8 mouse cellular contexts compared by ENCODE assay signal in genomic region chr11:109610795-109611302, GRCm38 (mm10). TPM values are rescaled to one million over a fixed set of nuclear protein-coding genes. Genes with fewer than 3 reads are reported as not detected.
DNase-seq lines count a peak whose midpoint lies in the region; ATAC-seq and TF ChIP-seq lines count a peak whose summit lies in the region.

No protein-coding gene starts in this region.

- H3K4me3 ChIP-seq in gastrocnemius, adult 2 months: peak overlapping the region; percentile 93
- H3K4me3 ChIP-seq in CH12.LX (replicated peaks in 1 of 3; ENCODE audit: low read depth in 2 of 3, low read length in 2 of 3, poor library complexity in 1 of 3): peak overlapping the region; percentile 62 to 74 (median 63)
- peak overlapping the region; percentile 61 for H3K4me3 ChIP-seq in forebrain, embryonic 12.5 days (replicated peaks)
- peak overlapping the region; percentile 91 for H3K4me3 ChIP-seq in liver, embryonic 16.5 days (ENCODE audit: low read depth, low read length)

- H3K36me3 ChIP-seq in CH12.LX (replicated peaks in 1 of 2; ENCODE audit: control insufficient read depth in 1 of 2, insufficient read depth in 1 of 2, low read length in 1 of 2): no peaks in the 10 kb centered on the region
- no peaks in the 10 kb centered on the region for H3K36me3 ChIP-seq in forebrain, embryonic 12.5 days (replicated peaks)
- H3K36me3 ChIP-seq in liver, embryonic 16.5 days (ENCODE audit: control insufficient read depth, insufficient read depth): no peaks in the 10 kb centered on the region

- H3K4me1 ChIP-seq in CH12.LX (ENCODE audit: control insufficient read depth in 1 of 2, insufficient read depth in 2 of 2): peaks cover 4 to 12% of the 10 kb centered on the region in 2 experiments; a peak in 3 of 4 replicates
- peaks cover 15% of the 10 kb centered on the region for H3K4me1 ChIP-seq in forebrain, embryonic 12.5 days
- peaks cover 47% of the 10 kb centered on the region for H3K4me1 ChIP-seq in liver, embryonic 16.5 days (ENCODE audit: control insufficient read depth, low read depth, low read length)

- intact Hi-C loops in gastrocnemius, adult 2 months (cut with DNase I): loop anchor here (10.0 kb wide), 1 partner anchor 276 kb away; no protein-coding TSS in a partner anchor
- intact Hi-C loops in left cerebral cortex, postnatal 25 days (cut with DNase I): loop anchor here (1.0 to 10.0 kb wide), 2 partner anchors 39 to 366 kb away; no protein-coding TSS in a partner anchor

- in situ Hi-C loops in CH12.LX (cut with MboI; ENCODE audit: low pct_ligation_motif_present, low pct_unique_long_range_greater_than_20kb, low sequenced_read_pairs): no loop called here

- peak overlapping the region; percentile 35 for H3K9ac ChIP-seq in CH12.LX (ENCODE audit: insufficient read depth, low read depth)
- peak overlapping the region; percentile 59 for H3K9ac ChIP-seq in forebrain, embryonic 12.5 days
- peak overlapping the region; percentile 94 for H3K9ac ChIP-seq in liver, embryonic 16.5 days (ENCODE audit: low read depth, low read length)

- TF ChIP-seq POLR2A in CH12.LX (IDR thresholded peaks at IDR 0.05; ENCODE audit: low read depth, low read length): no peak

- H3K79me2 ChIP-seq in CH12.LX (replicated peaks; ENCODE audit: control insufficient read depth, extremely low read depth, insufficient read depth, poor library complexity, severe bottlenecking): no peaks in the 10 kb centered on the region

- peaks cover 2% of the 10 kb centered on the region for H3K9me3 ChIP-seq in CH12.LX (replicated peaks; ENCODE audit: low read length)
- H3K9me3 ChIP-seq in forebrain, embryonic 12.5 days: no peaks in the 10 kb centered on the region
- no peaks in the 10 kb centered on the region for H3K9me3 ChIP-seq in liver, embryonic 16.5 days (replicated peaks; ENCODE audit: control insufficient read depth, low read length)

- H3K27me3 ChIP-seq in CH12.LX (replicated peaks): peaks cover 26% of the 10 kb centered on the region
- 0 out of 2 replicates have a peak, but pooled peaks cover 12% of the 10 kb centered on the region for H3K27me3 ChIP-seq in forebrain, embryonic 12.5 days
- H3K27me3 ChIP-seq in liver, embryonic 16.5 days (ENCODE audit: control insufficient read depth, insufficient read depth, low read depth, low read length): no peaks in the 10 kb centered on the region

- no peak; the same call in 1 of the 2 replicates for ATAC-seq in forebrain, embryonic 12.5 days (ENCODE audit: low FRiP score)
- peak; percentile 5 for ATAC-seq in liver, embryonic 16.5 days (ENCODE audit: low read depth)

- no peak for DNase-seq in gastrocnemius, adult 2 months
- no peak for DNase-seq in gastrocnemius, postnatal 25 days
- DNase-seq in CH12.LX (ENCODE audit: extremely low read depth): no peak
- DNase-seq in left cerebral cortex, postnatal 25 days (ENCODE audit: low spot score in 2 of 2): no peak
- no peak for DNase-seq in right cerebral cortex, adult 18-20 months
- no peak for DNase-seq in ovary, postnatal 36 days (ENCODE audit: low spot score)

- H3K4me2 ChIP-seq in CH12.LX (ENCODE audit: insufficient read depth, low read depth, poor library complexity, severe bottlenecking): peak overlapping the region; percentile 84
- peak overlapping the region; percentile 91 for H3K4me2 ChIP-seq in forebrain, embryonic 12.5 days
- peak overlapping the region; percentile 95 for H3K4me2 ChIP-seq in liver, embryonic 16.5 days (ENCODE audit: low read depth, low read length)

- peak overlapping the region; percentile 94 for H3K27ac ChIP-seq in gastrocnemius, adult 2 months
- no peak overlapping the region for H3K27ac ChIP-seq in CH12.LX (ENCODE audit: insufficient read depth, low read depth)
- H3K27ac ChIP-seq in forebrain, embryonic 12.5 days: 0 out of 2 replicates have a peak overlapping the region, but pooled peaks have one; percentile 32
- H3K27ac ChIP-seq in liver, embryonic 16.5 days (ENCODE audit: low read length): peak overlapping the region; percentile 98

- TF ChIP-seq RAD21 in CH12.LX (IDR thresholded peaks at IDR 0.05; ENCODE audit: low read depth, low read length): no peak

- peak; percentile 29; the same call in 1 of the 2 replicates for TF ChIP-seq CTCF in gastrocnemius, adult 2 months (IDR thresholded peaks at IDR 0.05)
- peak in 1 of 2 experiments; percentile 26; a peak in 1 of 4 replicates for TF ChIP-seq CTCF in CH12.LX (conservative IDR thresholded peaks at IDR 0.05 in 1 of 2, IDR thresholded peaks at IDR 0.05 in 1 of 2; ENCODE audit: low read depth in 2 of 2, low read length in 2 of 2)

- dilution Hi-C loops in CH12.LX (cut with MboI; ENCODE audit: extremely low pct_ligation_motif_present, extremely low pct_unique_long_range_greater_than_20kb, low sequenced_read_pairs): no loop called here

- no peak for TF ChIP-seq EP300 in CH12.LX (IDR thresholded peaks at IDR 0.05; ENCODE audit: low read length)

- under 1% methylated on average over 26 of the region's 26 CpGs for WGBS in forebrain, embryonic 12.5 days
- WGBS in liver, embryonic 16.5 days (ENCODE audit: insufficient replicate concordance): 0% methylated on average over 26 of the region's 26 CpGs

TF ChIP-seq in CH12.LX, 34 proteins besides CTCF, POLR2A, EP300 and RAD21 (continues in another document):
- peak; percentile 9; the same call in 1 of the 2 replicates for TF ChIP-seq HCFC1 (IDR thresholded peaks at IDR 0.05; ENCODE audit: low read depth, low read length)
- TF ChIP-seq IRF4 (IDR thresholded peaks at IDR 0.05; ENCODE audit: low read depth, low read length): no peak; the same call in 1 of the 2 replicates
- TF ChIP-seq CHD1 (IDR thresholded peaks at IDR 0.05; ENCODE audit: low read depth, low read length): no peak
- TF ChIP-seq ZKSCAN1 (IDR thresholded peaks at IDR 0.05; ENCODE audit: borderline replicate concordance, low read depth, low read length): no peak
- no peak for TF ChIP-seq SMC3 (IDR thresholded peaks at IDR 0.05; ENCODE audit: low read depth, low read length)
- TF ChIP-seq TBP (conservative IDR thresholded peaks at IDR 0.05; ENCODE audit: low read depth, low read length): no peak
- no peak for TF ChIP-seq JUND (conservative IDR thresholded peaks at IDR 0.05; ENCODE audit: low read depth, low read length)
- no peak for TF ChIP-seq USF2 (conservative IDR thresholded peaks at IDR 0.05; ENCODE audit: low read depth, low read length)
- no peak for TF ChIP-seq PAX5 (IDR thresholded peaks at IDR 0.05; ENCODE audit: low read length)
- no peak; the same call in 1 of the 2 replicates for TF ChIP-seq ELF1 (IDR thresholded peaks at IDR 0.05; ENCODE audit: low read depth, low read length)
- no peak for TF ChIP-seq MAFK (IDR thresholded peaks at IDR 0.05; ENCODE audit: insufficient replicate concordance, low read length)
- TF ChIP-seq POLR2AphosphoS2 (IDR thresholded peaks at IDR 0.05; ENCODE audit: low read depth, low read length): no peak
- no peak for TF ChIP-seq GABPA (IDR thresholded peaks at IDR 0.05; ENCODE audit: insufficient replicate concordance, low read depth, low read length)
- TF ChIP-seq MYC (IDR thresholded peaks at IDR 0.05; ENCODE audit: low read depth, low read length): no peak
- no peak for TF ChIP-seq MEF2A (IDR thresholded peaks at IDR 0.05; ENCODE audit: borderline replicate concordance, low read depth, low read length)
- no peak for TF ChIP-seq E2F4 (IDR thresholded peaks at IDR 0.05; ENCODE audit: insufficient replicate concordance, low read depth, low read length)
- peak; percentile 74 for TF ChIP-seq SIN3A (IDR thresholded peaks at IDR 0.05; ENCODE audit: low read length)
- TF ChIP-seq NELFE (IDR thresholded peaks at IDR 0.05; ENCODE audit: low read depth, low read length): 0 out of 2 replicates have a peak, but pooled peaks have one; percentile 27
- TF ChIP-seq ETS1 (conservative IDR thresholded peaks at IDR 0.05; ENCODE audit: low read depth, low read length): no peak
- TF ChIP-seq KAT2A (IDR thresholded peaks at IDR 0.05; ENCODE audit: insufficient replicate concordance, low read length): no peak
- TF ChIP-seq CHD2 (IDR thresholded peaks at IDR 0.05; ENCODE audit: low read length): 0 out of 2 replicates have a peak, but pooled peaks have one; percentile 16
- TF ChIP-seq RCOR1 (conservative IDR thresholded peaks at IDR 0.05; ENCODE audit: low read depth, low read length): no peak
- TF ChIP-seq TCF12 (IDR thresholded peaks at IDR 0.05; ENCODE audit: low read depth, low read length): 0 out of 2 replicates have a peak, but pooled peaks have one; percentile 10
- TF ChIP-seq USF1 (IDR thresholded peaks at IDR 0.05; ENCODE audit: low read depth, low read length): no peak
- no peak for TF ChIP-seq ZNF384 (IDR thresholded peaks at IDR 0.05; ENCODE audit: low read depth, low read length)
- TF ChIP-seq UBTF (IDR thresholded peaks at IDR 0.05; ENCODE audit: low read depth, low read length): no peak
- TF ChIP-seq JUN (IDR thresholded peaks at IDR 0.05; ENCODE audit: insufficient read depth, low read depth, low read length): no peak
- no peak for TF ChIP-seq NRF1 (IDR thresholded peaks at IDR 0.05; ENCODE audit: low read depth, low read length)
- TF ChIP-seq ZC3H11A (IDR thresholded peaks at IDR 0.05; ENCODE audit: low read depth, low read length): no peak
- TF ChIP-seq MXI1 (IDR thresholded peaks at IDR 0.05; ENCODE audit: low read depth, low read length): peak; percentile 73; the same call in 1 of the 2 replicates
- TF ChIP-seq BHLHE40 (IDR thresholded peaks at IDR 0.05; ENCODE audit: low read depth, low read length): no peak

RNA-seq across cellular contexts. Expression of gene Wipi1, which starts 0.9 kb away (rescaled TPM):
- total RNA-seq in gastrocnemius, adult 2 months (2021): 10 to 100 TPM; 53.0 to 60.8 TPM
- total RNA-seq in gastrocnemius, postnatal 25 days (2021): 10 to 100 TPM; 59.7 to 64.9 TPM
- 0.92 and 2.0 TPM in 2 replicates for total RNA-seq in CH12.LX (2012; rRNA removed)
- total RNA-seq in CH12.LX (2014; rRNA removed): 1.9 and 2.2 TPM in 2 replicates
- polyA plus RNA-seq in CH12.LX (2012; ENCODE audit: insufficient read length, low read depth): 1.4 and 1.8 TPM in 2 replicates
- polyA plus RNA-seq in forebrain, embryonic 12.5 days (2016; fragmentation: Nextera tagmentation; extraction: Ambion mirVana): 12.9 and 13.6 TPM in 2 replicates
- polyA plus RNA-seq in liver, embryonic 16.5 days (2015; fragmentation: Nextera tagmentation; extraction: Ambion mirVana): 23.6 and 24.0 TPM in 2 replicates
- 10 to 100 TPM; 21.3 TPM for total RNA-seq in left cerebral cortex, postnatal 25 days (2021)

RNA-seq across cellular contexts. Expression of gene Prkar1a, which starts 38.4 kb away (rescaled TPM):
- 100 to 1,000 TPM in 1 of 2 experiments, 10 to 100 TPM in 1; 98.9 to 117 TPM for total RNA-seq in gastrocnemius, adult 2 months (2021)
- total RNA-seq in gastrocnemius, postnatal 25 days (2021): 100 to 1,000 TPM; 136 to 142 TPM
- total RNA-seq in CH12.LX (2012; rRNA removed) (89.6 and 93.1 TPM in 2 replicates), CH12.LX (2014; rRNA removed) (104 and 111 TPM in 2 replicates)
- 203 and 220 TPM in 2 replicates for polyA plus RNA-seq in CH12.LX (2012; ENCODE audit: insufficient read length, low read depth)
- polyA plus RNA-seq in forebrain, embryonic 12.5 days (2016; fragmentation: Nextera tagmentation; extraction: Ambion mirVana): 413 and 445 TPM in 2 replicates
- 109 and 112 TPM in 2 replicates for polyA plus RNA-seq in liver, embryonic 16.5 days (2015; fragmentation: Nextera tagmentation; extraction: Ambion mirVana)
- 100 to 1,000 TPM; 561 to 584 TPM for total RNA-seq in left cerebral cortex, postnatal 25 days (2021)

Comparison
In these comparisons a context has a peak if more than half of its experiments do, and no peak if none do; other contexts are left out.
1. H3K9ac ChIP-seq: peak in every context shown above with its lines; median percentile 94 in liver, embryonic 16.5 days; 59 in forebrain, embryonic 12.5 days; 35 in CH12.LX.
2. RNA of gene Wipi1, which starts 0.9 kb away (total RNA-seq): 59.7 to 64.9 TPM in gastrocnemius, postnatal 25 days, 53.0 to 60.8 TPM in gastrocnemius, adult 2 months and 21.3 TPM in left cerebral cortex, postnatal 25 days; 0.92 to 2.2 TPM in CH12.LX; every median in the first group is over 4 times any median in the second.
3. Peak in every context shown above with its lines, with median percentiles within 50 percentile points of each other: H3K4me3 ChIP-seq and H3K4me2 ChIP-seq.